Mouse (Mus musculus): Measurements from ENCODE around the gene Fxyd1.

Gene Fxyd1

DNA sequence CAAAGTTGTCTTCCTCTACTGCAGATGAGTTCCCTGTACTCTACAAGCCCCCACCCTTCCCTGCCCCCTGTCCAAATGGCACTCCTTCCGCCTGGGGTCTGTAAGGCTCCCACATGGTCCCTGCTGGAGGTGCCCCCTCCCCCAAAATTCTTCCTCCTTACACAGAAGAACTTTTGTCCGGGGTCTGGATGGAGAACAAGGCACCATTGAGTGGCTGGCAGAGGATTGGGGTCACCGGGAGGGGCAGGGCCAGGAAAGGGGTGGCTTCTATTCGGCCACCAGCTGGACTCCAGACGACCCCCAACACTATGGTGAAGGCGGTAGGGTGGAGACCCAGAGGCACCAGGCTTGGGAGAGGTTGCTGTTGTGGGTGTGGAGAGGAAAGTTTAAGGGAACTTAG, 20.5 kb upstream of the Fxyd1 start:
- DNase-seq = no peak

DNA sequence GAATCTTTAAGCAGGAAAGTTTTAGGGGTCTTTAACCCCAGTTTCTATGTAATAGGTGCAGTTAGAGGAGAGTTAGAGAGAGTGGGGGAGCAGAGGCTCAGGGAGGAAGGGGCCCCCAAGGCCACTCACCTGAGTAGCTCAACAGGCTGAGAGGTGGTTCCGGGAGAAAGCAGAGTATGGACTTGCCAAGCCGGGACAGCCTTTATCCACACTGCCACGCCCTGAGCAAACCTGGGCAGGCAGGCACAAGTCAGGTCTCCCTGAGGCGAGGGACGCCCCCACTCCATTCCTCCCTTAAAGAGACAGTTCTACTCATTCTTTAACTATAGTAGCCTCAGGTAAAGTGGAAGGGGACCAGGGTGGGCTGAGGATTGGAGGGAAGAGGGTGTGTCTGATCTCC, 19.5 kb upstream of the Fxyd1 start, which contains the start of gene Fxyd3:
TSS of gene Fxyd3 (minus strand) at position 213 of the 400 bp plus-strand sequence.
- no peak for DNase-seq

DNA sequence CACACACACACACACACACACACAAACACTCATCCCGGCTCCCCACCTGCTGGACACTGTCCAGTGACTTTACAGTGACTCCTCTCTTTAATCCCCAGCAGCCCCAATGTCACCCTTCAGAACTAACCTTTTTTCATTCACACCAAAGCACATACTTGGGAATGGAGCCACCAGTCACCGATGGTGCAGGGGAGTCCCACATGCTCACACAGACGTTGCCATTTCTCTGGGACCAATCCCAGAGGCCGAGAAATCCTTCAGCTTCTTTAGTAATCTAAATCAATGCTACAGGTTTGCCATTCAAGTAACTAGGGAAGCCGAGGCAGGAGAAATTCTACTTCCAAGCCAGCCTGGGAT, 17.7 kb upstream of the Fxyd1 start:
- no peak for DNase-seq

DNA sequence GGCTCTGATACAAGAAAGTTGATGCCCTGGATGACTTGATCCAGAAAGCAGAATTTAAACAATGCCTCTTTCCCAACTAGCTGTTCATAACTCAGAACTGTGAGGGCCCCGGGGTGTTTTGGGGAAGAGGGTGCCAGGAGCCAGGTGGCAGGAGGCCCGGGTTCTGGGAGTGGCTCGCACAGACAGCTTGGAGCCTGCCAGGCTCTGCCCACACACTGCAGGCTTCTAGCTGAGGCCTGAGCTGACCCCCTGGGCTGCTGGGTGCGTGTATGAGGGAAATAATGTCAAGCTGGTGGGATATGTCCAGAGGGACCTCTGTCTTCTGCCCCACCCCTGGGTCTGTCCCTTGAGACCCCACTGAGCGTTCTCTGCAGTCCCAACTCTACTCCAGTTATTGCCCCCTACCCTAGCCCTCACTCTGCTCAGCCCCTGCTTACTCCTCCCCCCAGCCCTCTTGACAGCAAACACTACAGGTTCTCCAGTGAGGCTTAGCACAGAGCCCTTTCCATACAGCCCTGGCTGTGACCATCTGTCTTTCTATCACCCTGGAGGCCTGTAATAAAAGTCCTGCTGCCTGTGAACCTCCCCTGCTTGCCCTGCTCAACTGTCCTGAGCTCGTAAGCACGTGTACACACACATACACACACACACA, 17.2 kb upstream of the Fxyd1 start:
- DNase-seq = no peak

DNA sequence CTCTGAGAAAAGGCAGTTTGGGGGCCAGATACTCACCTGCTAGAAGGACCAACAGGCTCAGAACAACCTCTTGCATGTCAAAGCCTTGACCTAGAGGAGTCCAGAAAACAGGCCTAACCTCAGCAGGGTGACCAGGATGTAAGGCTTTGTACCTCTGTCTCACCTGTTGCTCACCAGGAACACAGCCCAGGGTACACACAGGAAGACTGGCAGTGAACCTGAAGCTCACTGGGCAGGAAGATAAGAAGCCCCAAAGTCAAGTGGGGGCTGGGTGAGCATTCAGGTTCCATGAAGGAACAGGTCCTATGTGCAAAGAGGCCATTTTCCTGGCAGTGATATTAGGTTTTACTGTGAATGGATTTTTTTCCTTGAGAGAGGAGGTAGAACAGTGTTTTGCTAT, 16.5 kb upstream of the Fxyd1 start:
- DNase-seq = no peak

DNA sequence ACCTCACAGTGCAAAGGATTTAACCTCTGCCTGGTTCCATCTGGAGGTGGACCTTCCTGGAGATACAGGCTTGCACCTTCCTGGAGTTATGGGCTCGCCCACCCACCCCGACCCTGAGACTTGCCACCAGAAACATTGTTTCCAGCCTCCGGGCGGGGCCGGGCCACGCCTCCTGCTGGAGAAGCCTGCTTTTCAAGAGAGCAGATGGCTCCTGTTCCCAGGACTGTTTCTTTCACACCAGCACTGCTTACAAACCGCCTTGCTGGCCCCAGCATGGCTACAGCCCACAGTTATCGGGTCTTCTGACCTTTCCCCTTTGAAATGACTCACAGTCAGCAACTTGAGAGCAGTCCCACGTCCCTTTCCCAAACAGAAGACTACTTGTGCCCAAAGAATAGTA, 15.3 kb upstream of the Fxyd1 start:
- no peak for DNase-seq

DNA sequence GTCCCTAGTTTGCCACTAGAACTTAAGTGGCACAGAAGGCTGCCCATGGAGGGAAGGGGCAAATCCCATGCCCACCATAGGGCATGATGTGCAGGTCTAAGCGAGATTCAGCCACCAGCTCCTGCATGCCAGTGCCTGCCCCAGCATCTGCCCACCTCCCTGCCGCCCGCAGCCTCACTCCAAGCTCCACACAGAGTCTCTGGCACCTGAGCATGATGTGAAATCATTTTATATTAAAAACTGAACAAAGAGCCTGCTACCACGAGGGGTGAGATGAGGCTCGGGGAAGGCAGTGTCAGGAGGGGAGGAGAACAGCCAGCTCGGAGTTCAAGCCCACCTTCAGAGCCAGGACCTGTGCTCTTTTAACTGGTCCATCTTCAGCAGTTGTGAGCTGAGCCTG, 13.3 kb upstream of the Fxyd1 start:
- no peak for DNase-seq

DNA sequence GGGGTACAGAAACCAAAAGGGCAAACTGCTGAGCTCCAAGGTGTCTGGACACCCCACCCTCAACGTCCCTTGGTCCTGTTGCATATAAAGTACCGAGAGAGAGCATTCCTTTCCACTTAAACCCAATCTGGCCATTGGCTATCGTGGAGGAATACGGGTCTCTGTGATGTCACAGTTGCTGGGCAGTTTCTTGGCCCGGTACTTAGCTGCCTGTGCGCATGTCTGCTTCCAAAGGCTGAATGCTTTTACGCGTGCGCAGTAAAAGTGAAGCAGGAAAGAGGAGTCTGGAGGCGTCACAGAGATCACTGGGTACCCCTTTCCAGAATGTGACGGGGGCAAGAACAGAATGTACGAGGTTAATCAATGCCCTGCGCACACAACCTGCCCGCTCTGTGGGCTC, 12.5 kb upstream of the Fxyd1 start:
- DNase-seq = no peak

DNA sequence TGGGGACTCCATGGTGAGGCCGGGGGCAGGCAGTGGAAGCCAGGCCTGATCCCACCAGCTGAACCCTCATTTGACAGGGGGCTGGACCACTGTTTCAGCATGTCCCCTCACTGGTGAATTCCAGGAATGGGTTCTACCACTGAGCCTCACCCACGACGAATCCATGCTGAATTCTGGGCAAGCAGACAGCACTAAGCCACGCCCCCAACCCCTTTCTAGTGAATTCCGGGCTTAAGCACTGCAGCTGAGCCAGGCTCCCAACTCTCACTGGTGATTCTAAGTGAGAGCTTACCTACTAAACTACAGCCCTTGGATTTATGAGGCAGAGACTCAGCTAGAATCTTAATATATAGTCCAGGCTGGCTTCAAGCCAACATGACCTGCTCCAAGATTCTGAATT, 10.8 kb upstream of the Fxyd1 start:
- DNase-seq = no peak

DNA sequence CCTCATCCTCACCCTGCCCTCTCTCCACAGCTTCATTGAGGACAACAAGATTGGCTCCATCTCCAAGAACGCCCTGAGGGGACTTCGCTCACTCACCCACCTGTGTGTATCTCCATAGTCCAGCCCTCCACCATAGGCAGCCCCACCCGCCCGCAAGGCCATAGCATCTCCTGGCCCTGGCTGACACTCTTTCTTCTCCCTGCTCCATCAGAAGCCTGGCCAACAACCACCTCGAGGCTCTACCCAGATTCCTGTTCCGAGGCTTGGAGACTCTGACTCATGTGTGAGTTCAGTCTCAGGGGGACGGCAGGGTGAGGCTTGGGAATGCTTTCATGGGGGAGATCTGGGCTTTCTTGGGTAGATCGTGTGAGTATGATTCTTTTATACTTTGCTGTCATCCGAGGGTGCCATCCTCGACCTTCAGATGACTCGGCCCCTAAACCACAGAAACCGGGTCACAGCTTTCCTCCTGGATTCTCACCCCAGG, 6.1 kb upstream of the Fxyd1 start:
- DNase-seq = no peak

DNA sequence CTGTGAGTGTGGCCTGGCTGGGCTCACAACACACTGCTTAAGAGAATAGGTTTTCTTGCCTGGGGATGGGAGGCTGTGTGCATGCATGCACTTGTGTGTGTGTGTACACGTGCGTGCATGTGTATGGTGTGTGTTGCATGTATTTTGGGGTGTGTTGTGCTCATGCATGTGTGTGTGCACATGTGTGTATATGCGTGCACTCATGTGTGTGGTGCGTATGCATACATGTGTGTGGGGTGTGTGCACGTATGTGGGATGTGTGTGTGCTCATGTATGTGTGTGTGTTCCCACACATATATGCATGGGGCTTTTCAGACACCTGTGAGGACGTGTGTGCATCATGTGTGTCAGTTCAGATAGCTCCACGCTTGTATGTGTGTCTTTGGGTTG, 3.6 kb upstream of the Fxyd1 start:
- DNase-seq = no peak

DNA sequence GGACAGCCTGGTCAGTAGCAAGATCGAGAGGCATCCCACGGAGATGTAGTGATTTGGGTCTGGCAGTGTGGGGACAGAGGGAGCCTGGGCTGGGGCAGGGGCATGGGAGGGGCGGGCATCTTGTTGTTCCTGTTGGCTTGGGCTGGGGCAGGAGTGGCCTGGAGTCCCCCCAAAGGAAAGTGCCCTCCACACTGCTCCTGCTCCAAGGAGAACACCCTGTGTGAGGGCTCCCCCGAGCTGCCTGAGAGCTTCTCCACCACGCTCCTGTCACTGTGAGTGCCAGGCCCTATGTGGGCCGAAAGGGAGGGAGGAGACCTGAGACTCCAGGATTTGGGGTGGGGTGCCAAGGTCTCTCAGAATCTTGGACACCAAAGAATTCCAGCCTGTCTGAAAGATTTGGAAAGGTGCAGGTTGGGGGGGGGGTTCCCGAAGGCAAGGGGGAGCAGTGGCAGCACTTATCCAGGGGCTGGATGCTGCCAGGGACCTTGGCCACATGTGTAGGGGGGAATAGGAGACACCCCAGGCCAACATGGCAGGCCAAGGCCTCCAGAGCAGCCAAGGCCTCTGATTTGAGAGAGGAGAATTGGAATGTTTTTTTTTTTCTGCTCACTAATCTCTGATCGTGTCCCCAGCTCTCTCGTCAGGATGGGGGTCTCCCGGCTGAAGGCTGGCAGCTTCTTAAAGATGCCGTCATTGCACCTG, 3.1 kb upstream of the Fxyd1 start:
- DNase-seq = no peak

DNA sequence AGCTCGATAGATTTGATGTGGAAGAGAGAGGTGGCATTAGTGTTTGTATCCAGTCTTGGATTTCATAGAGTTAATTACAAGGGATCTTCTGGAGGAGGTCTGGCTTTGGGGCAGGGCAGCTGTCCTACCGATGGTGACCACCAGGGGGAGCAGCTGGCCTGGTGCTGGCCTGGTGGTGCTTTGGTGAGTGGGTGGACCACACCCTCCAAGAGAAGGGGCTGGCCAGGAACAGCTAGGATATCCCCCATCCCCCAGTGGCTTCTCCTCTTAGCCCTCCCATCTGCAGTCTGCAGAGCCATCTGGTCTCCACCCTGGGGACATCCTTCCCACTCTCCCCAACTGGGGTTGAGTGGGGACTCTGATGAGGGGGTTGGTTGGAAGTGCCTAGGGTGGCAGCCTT, 2.1 kb upstream of the Fxyd1 start, which contains the start of gene Lgi4:
TSS of gene Lgi4 (plus strand) at position 235 of the 400 bp plus-strand sequence.
- DNase-seq = peak; percentile 78

DNA sequence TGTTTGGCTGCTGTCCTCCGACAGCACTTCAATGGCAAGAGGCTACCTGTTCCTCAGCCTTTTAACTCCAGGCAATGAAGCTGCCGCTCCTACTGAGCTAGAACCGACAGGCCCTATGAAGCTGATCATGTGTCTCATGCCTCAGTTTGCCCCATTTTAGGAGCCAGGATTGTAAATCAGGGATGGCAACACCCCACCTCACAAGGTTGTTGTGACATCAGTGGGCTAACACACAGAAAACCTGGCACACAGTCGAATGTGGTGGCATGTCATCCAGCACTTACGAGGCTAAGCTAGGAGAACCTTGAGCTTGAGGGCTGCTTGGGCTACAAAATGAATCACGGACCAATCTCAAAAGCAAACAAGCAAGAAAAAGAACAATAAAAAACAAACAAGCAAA, 1.2 kb upstream of the Fxyd1 start:
- no peak for DNase-seq

DNA sequence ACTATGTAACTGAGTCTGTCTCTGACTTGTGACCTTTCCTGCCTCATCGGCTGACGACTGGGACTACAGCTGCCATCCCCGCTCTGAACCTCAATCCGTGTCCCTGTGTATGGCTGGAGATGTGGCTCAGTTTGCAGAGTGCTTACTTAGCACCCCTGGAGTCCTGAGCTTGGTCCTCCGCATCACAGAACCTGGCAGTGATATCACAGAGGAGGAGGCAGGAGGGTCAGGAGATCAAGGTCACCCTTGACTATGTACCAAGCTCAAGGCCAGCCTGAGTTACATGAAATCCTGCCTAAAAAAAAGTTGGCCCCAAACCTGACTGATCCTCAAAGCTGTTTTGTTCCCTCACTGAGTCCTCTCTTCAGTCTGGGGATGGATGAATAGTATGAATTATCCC, 731 bp upstream of the Fxyd1 start:
- no peak for DNase-seq

DNA sequence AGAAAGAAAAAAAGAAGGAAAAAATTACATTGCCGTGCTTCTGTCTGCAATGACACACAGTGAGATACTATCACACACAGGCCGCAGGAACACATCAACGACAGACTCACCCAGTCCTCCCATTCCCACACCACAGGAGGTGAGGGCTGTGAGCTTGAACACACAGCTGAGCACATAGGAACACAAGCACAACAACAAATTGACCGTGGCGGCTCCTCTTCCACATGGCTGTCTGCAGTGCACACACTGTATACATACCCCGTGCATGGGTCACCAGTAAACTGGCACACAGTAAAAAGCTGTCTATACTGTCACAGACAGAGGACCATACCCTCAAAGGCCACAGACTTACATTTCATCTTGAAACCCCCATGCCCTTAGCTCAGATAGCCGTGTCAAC, 551 bp downstream of the Fxyd1 start:
- DNase-seq = no peak

DNA sequence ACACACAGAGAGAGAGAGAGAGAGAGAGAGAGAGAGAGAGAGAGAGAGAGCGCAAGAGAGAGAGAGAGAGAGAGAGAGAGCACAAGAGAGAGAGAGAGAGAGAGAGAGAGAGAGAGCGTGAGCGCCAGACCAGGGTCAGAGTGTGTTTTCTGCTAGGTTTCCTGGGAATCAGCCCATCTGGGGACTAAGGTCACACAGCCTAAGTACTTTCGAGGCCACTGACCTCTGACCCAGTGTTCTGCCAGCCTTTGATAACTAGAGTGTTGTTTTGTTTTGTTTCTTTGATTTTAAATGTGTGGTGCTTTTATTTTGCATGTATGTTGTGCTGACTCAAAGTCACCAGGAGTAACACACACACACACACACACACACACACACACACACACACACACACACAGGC, 1.1 kb downstream of the Fxyd1 start:
- no peak for DNase-seq

DNA sequence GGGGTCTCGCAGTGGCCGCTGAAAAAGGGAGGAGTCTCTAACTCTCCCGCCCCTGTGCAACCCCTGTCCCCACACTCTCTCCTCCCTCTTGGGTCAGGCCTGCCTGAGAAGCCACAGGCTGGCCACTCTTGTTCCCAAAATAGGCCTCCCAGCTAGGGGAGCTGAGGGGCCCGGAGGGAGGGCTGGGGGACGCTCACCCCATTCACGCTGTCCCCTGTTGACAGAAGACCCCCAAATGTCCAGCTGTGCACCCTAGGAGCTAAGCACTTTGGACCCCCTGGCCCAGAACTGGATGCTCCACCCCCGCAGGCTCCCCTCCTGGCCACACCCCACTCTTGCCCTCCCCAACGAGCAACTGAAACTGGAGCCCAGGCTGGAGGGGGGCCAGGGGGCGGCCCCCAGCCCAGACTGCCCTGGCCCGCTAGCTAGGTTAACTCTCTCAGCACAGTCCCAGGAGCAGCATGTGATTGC, 1.6 kb downstream of the Fxyd1 start:
- DNase-seq = no peak

DNA sequence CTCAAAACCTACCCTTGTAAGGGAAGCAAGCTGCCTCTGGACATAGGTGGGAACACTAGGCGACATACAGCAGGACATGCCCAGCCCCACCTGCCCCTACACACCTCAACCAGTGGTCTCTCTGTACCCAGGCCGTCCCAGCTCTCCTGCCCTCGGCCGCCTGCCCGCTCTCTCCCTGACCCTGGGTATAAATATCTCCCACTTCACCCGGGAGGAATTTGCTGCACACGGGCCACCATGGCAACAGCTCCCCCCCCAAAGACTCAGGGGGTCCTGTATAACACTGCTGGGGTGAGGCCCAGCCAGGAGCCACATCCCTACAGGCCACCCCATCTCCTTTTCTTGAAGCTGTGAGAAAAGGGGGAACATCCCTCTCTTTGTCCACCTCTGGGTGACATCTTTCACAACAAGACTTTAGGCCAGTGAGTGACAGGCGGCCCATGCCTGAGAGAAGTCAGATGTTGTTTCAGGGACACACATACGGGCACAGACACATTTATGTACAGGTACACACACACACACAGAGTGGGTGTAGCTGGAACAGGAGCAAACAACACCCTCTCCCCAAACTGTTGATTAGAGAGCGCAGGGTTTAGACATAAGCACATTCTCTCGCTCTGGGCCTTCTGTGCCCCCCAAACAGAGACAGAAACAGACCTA, 2.2 kb downstream of the Fxyd1 start:
- no peak for DNase-seq

DNA sequence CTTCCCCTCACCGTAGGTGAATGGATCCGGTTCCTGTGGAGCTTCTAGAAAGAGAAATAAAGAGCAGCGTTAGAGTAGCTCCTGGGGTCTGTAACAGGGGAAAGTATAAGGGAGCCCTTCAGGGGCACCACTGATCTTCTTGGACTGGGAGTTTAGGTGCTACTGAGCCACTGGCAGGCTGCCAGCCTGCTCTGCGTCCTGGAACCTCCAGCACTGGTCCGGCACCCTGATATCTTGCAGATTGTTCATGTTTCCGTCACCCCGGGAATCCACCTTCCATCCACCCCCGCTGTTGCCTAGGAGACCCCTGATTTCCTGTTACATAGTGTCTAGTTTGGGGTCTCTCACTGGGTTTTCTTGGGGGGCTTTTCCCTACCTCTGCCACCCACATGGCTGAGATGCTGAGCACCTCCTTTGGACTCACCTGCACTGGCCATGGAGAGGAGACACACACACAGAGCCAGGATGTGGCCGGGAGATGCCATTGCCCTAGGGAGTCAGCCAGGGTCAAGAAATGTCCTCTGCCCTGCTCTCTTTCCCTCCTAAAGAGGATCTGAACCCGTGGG, 3.0 kb downstream of the Fxyd1 start:
- peak; percentile 50 for DNase-seq

DNA sequence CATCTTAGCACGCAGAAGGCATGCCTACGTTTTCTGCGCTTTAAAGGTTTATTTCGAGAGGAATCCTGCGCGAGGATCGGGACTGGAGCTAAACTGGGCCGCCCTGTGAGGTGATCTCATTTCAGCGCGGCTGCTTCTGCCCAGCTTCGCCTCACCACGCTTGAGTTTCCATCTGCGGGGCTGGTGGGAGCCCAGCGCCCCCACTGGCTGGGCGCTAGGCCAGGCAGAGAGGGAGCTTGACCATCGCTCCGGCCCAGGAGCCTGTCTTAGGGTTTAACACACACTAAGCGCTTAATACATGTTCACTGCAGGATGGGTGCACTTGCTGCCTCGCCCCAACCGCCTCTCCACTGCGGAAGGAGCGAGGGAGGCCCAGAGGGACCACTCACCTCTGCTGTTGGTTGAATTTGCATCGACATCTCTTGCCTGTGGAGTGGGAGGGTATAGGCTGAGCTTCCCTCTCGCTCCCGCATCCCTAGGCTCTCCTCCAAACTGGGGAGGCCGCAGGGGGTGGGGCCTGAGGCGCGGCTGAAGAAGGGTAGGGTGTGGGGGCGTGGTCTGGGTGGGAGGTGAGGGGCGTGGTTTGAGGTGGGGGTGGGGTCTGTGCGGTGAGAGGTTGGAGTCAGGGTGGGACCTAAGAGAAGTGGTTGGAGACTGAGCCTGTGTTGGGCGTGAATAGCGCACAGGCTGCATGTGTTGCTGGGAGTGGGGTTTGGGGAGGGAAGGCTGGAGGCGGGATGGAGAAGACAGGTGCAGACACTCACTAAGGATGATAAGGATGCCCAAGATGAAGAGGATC, 4.2 kb downstream of the Fxyd1 start:
- peak; percentile 82 for DNase-seq

DNA sequence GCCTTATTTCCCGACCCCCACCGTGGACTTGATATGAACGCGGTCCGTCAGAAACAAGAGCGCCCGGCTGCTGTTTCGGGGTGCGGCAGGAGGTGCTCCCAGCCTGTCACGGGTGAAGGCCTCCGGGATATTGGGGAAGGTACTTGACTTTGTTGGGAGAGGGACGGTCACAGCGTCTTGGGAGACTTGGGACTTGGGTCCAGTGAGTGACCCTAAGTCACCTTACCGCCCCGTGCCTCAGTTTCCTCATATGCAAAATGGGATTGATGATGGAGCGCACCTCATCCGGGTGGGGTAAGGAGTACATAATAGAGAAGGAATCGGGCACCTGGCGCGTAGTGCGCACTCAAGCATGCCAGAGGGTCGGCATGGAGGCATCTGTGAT, 4.8 kb downstream of the Fxyd1 start:
- DNase-seq = no peak
